Mouse (Mus musculus) heart, postnatal 4 days (tissue): Measurements from ENCODE around the gene Ubr3. TPM values are rescaled to one million over a fixed set of nuclear protein-coding genes. Genes with fewer than 3 reads are reported as not detected.

Source experiments
- DNase-seq: peaks from one replicate; pipeline ENCODE4 v3.0.0; 2021
- total RNA-seq, 2 experiments: library from RNA; stranded (reverse); gene quantifications; 2 replicates each; pipeline ENCODE4 v1.2.3; 2021

Ubr3 gene
- total RNA-seq, 2 experiments from 2014 or later: 87.2 to 88.7 TPM

DNA sequence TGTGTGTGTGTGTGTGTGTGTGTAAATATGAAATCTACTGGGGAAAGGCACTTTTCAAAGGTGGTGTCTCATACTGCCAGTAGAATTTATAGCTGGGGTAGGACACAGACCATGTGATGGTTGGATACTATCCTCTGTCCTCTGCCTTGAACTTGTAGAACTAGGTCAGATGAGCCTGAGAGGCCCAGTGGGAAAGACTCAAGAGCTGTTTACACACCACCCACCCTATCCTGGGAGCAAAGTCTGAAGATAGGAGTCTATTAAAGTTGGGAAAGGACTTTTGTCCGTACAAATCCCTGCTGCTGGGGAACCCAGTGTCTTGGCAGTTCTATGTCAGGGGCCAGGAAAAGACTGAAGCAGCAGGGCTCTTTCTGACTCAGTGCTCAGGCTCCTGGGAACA is 138.3 kb downstream of the Ubr3 start:
- DNase-seq: no peak

DNA sequence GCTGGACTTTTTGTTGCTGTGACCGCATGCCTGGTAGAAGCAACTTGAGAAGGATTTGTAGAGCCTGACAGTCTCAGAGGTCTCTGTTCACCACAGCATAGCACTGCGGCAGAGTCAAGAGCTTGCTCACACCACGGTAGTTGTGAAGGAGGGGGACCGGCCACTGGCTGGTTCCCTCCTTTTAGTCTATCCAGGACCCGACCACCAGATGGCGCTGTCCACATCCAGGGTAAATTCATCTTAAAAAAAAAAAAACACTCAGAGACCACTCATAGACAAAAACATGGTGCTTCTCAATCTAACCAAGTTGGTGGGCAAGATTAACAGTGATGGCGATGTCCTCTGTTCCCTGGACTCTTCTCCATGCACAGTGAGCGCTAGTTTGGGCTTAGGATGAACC is 140.2 kb downstream of the Ubr3 start:
- peak; percentile 17 for DNase-seq

DNA sequence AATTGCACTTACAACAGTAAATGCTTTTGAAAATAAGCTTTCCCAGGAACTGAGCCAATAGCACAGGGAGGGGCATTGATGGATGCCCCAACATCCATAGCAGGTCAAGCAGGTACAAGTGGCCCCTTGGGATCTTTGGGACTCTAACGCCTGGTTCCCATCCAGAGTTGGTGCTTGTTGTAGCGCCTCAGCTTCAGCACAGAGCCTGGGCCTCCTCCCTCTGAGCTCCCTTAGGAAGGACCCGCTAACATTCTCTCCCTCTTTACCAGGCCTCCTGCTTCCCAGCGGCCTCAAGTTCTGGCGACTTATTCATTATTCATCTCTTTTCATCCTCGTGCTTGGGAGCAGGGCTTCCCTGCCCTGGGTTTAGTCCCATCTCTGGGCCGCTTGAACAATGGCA is 141.7 kb downstream of the Ubr3 start, which contains the start of gene Myo3b:
TSS of gene Myo3b (plus strand) at position 375 of the 400 bp plus-strand sequence.
- no peak for DNase-seq

DNA sequence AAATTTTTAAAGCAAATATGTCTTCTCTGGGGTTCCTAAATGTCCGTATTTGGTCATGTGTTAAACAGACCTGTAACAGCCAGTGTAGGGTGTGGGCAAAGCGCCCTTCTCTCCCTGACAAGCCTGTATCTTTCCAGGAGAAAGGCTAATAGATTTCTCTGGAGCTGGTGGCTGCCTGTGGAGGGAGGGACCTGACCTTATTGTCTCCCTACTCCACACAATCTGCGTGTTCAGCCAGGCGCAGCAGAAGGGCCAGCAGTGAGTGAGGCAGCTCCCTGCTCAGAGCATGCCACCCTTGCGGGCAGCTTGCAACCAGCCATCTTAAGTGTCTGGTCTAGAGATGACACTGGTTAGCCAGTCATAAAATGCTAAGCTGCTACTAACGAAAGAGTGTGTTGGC is 147.4 kb downstream of the Ubr3 start:
- DNase-seq: no peak

DNA sequence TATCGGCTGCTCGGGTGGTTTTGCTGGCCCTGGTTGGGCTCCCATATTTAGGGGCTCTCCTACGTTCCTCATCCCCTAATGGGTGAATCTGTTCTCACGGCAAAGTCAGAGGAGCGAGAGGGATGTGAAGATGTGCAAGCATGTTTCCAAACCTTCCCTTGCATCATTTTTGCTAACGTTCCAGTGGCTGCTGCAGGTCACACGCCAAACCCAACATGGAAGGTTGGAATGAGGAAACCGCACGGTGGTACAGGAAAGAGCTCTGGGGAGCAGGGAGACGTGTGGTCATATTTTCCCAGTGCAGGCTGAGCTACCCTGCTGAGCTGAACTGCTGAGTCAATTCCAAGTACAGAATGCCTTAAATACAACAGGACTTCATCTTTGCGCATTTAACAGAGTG is 150.8 kb downstream of the Ubr3 start:
- no peak for DNase-seq

DNA sequence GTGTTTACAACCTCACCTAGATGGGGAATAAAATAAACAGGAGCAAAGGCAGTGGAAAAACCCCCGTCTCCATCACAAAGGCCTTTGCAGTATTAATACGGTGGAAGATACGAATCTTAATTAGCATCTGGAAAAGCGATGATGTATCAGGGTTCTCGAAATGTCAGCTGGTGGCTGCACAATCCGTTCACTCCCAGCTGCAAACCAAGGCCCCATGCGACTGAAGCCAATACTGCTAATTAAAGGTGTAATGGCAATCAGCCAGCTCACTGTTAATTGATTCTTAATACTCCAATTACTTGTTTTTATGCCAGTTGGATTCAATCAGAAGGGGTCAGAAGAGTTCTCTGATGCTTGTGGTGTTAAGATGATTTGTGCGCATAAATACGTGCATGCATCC is 156.8 kb downstream of the Ubr3 start:
- no peak for DNase-seq

DNA sequence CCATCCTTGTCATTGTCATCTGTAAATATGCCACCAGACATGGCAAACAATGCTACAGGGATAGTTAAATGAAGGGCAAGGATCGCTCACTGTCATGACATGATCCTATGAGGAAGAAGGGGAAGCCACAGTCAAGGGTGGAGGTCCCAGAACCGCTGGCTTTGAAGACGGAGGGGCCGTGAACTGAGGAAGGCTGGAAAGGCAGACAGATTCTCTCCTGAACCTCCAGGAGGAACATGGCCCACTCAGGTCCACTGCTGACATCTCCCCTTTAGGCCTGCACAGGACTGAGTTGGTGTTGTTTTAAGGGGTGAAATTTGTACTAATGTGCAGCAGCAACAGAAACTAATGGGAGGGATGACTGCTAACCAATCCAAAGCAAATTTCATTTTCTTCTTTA is 161.2 kb downstream of the Ubr3 start:
- DNase-seq: no peak

DNA sequence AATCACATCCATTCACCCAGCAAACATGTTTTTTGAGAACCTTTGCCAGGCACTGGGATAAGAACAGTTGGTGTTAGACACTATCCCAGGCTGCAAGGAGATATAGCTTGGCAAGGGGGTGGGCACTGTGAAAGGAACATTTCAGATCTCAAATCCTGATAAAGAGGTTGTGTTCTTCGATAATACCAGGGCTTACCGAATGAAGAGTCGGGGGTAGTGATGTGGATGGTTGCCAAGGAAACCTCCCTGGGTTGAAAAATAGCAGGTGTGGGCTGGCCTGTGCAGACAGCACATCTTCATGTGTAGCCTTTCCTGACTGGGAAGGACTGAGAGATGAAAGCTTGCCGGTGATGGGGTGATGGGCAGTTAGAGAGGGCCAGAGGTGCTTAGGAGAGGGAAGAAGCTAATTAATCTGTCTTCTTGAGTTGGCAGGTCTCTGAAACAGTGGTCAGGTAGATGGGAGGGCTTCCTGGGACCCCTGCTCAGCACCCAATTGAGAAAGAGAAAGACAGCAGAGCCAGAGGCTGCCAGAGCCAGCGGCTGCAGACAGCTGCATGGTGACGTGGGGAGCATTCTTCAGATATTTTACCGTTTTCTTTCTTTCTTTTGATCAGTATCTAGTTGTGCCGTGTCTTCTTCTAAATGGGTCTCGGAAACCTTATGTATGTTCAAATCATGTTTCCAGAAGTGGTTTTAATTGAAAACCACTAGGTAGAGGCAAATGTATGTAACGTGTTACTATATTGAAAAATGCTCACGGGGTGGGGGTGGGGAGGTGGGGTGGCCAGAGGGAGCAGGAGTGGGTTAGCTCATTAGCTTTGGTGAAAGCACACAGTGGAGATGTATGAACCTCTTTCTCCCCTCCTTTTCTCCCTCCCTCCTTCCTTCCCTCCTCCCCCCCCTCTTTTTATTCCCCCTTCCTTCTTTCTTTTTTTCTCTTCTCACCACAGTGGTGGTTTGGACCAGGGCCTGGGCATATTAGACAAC is 163.6 kb downstream of the Ubr3 start:
- DNase-seq: no peak

DNA sequence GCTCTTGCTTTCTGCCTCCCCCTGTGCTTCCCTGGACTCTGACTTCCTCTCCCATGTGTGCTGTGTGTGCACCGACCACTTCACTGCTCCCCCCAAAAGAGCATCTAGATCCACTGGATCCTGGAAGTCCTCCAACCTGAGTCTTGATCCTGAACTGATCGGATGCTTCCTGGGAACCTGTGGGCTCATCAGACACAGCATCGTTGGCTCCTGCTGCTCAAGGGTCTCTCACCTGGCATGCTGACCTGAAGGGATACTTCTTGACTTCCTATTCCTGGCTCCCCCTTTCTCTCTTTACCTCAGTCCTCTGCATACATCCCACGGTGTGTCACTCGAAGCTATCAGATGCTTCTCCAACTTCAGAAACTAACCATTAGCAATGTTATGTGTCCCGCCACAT is 168.1 kb downstream of the Ubr3 start:
- DNase-seq: no peak

DNA sequence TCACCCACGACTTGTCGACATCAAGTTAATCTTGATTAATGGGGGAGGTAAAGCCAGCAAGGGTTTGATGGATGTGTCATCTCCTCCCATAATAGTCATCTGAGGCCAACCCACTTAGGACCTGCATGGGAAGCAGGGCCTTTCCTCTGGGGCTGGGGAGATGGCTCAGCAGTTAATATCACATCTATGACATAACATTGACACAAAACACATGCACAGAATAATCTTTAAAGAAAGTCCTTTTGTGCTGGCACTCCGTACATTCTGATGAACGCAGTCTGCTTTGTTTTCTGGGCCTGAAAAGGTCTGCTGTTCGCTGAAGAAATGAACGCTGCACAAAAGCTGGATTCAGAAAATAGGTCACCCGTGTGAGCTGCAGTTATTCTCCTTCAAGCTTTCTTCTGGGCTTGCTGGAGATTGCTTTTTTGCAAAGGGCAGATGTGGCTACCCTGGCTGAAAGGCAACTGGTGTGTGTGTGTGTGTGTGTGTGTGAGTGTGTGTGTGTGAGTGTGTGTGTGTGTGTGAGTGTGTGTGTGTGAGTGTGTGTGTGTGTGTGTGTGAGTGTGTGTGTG is 168.8 kb downstream of the Ubr3 start:
- DNase-seq: no peak

DNA sequence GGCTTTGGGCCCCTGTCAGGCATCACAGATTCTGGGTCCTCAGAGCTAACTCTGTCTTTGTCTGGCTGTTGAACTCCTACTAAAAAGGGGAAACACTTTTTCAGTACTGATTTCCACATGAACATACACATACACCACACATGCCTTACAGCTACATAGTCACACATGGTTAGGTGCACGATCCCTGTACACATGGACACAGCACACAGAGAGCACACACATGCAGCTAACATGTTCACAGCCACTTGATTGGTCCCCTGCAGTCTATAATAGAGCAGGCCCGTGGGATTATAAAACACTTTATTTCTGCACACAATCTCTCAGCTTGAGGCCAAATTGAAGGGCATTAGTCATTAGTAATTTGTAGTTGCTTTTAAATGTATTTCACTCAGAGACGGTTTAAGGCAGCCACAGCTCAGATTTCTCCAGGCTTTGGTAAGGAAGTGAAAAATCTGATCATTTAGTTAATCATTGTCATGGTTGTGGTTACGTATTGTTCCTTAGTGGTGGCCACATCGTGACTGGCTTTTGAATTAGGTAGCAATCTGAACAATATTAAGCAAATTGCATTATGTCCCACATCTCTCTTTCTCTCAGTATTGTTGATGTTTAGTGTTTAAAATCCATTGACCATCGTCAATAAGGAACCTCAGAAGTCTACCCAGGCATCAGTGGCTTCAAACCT is 169.4 kb downstream of the Ubr3 start:
- no peak for DNase-seq

DNA sequence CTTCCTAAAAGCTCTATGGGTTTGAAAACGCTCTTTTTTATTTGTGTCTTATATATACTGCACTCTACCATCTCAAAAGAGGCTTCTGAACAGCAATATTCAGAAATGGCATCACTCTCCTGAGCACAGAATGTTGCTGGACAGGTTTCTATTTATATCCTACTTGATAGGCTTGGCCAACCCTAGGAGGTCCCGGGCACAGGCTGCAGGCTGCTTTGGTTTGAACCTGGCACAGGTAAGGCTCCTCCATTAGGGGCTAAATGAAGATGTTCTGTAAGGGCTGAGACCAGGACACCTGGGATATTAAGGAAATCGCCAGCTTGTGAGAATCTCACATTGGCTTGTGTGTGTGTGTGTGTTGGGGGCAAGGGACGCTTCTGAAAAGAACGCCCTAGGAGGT is 172.8 kb downstream of the Ubr3 start:
- no peak for DNase-seq

Other genes starting within 250 kb of the Ubr3 start
- 10 to 100 TPM; 86.3 to 87.5 TPM for gene Klhl41, start 227.1 kb upstream of the Ubr3 start, total RNA-seq
- 10 to 100 TPM; 26.8 to 28.2 TPM for gene Fastkd1, start 183.7 kb upstream of the Ubr3 start, total RNA-seq
- 10 to 100 TPM; 56.7 to 59.9 TPM for gene Ppig, start 174.7 kb upstream of the Ubr3 start, total RNA-seq
- gene Ccdc173, start 107.7 kb upstream of the Ubr3 start, total RNA-seq: under 1 TPM; 0.43 to 0.99 TPM
- gene Phospho2, start 107.6 kb upstream of the Ubr3 start, total RNA-seq: 10 to 100 TPM; 12.2 to 15.3 TPM
- gene Klhl23, start 75.3 kb upstream of the Ubr3 start, total RNA-seq: 10 to 100 TPM; 56.7 to 62.7 TPM
- gene Ssb, start 35.7 kb upstream of the Ubr3 start, total RNA-seq: 100 to 1,000 TPM; 112 to 114 TPM
- gene Mettl5, start 11.6 kb upstream of the Ubr3 start, total RNA-seq: 10 to 100 TPM; 21.6 to 22.1 TPM
- gene Myo3b, start 141.9 kb downstream of the Ubr3 start, total RNA-seq: under 1 TPM; 0.52 to 0.68 TPM